Comparison of ENCODE assay signal across 8 mouse cellular contexts in the genomic region with DNA sequence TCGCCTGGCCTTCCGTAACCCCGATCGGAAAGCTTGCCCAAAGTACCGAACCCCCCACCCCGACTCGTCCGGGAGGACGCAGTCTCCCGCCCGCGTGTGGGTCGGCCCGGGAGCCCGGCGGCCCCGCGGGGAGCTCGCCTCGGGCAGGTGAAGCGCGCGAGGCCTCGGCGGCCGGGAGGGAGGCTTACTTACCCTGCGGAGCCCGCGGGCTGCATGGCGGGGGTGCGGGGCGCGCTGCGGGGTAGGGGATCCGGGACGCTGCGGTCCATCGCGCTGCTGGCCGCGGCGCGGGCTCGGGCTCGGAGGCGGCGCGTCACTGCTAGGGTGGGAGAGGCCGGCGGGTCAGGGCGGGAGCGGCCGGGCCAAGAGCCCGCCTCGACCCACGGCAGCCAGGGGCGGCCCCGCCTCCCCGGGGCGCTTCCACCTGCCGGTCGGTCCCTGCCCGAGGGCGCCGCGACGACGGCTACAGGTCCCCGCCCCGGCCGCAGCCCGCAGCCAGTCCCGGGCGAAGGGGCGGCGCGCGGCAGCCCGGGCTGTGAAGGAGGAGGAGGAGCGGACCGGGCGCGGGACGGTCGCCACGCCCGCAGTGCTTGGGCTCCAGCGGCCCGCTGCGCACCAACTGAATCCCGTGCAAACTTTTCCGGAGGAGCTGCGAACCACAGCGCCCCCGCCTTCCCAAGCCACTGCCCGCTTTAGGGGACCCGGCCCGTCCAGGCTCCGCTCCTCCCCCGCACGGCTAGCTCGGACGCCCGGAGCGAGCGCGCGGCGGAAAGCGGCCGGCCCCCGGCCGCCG. TPM values are rescaled to one million over a fixed set of nuclear protein-coding genes. Genes with fewer than 3 reads are reported as not detected.
DNase-seq lines count a peak whose midpoint lies in the region; ATAC-seq lines count a peak whose summit lies in the region.

No protein-coding gene starts in this region.

- DNase-seq in ZHBTc4 (ENCODE audit: low read depth, low spot score), result peak; percentile 80
- DNase-seq in gastrocnemius, postnatal 25 days, result peak; percentile 83
- peak; percentile 41 to 44 for DNase-seq in left cerebral cortex, postnatal 25 days (ENCODE audit: low spot score in 2 of 2)
- peak; percentile 53 for DNase-seq in right cerebral cortex, postnatal 14 days
- peak; percentile 68 for DNase-seq in urinary bladder, postnatal 25 days (ENCODE audit: low spot score)

- intact Hi-C loops in left cerebral cortex, postnatal 25 days (cut with DNase I), result loop anchor here (2.0 to 5.0 kb wide), 2 partner anchors 94 kb away; no protein-coding TSS in a partner anchor

- peak; percentile 63 for ATAC-seq in common myeloid progenitor, adult 5-6 weeks (replicated peaks; ENCODE audit: low read depth, poor library complexity, severe bottlenecking)
- peak; percentile 57 for ATAC-seq in inflammation-experienced regulatory T-cells, adult 6 months
- ATAC-seq in megakaryocyte progenitor cell, adult 5-6 weeks (replicated peaks; ENCODE audit: poor library complexity), result peak; percentile 75

RNA-seq across cellular contexts. Expression of gene Cobll1, which starts 0.8 kb away (rescaled TPM):
- total RNA-seq in common myeloid progenitor, adult 5-6 weeks (2017), result 3.9 and 6.9 TPM in 2 replicates
- 1 to 10 TPM; 3.9 to 4.8 TPM for total RNA-seq in gastrocnemius, postnatal 25 days (2021)
- polyA plus RNA-seq in inflammation-experienced regulatory T-cells, adult 6 months (2017; shearing (Covaris generic)), result 1 to 10 TPM; 3.6 to 8.8 (median 3.6) TPM
- 1 to 10 TPM; 6.3 to 6.6 TPM for total RNA-seq in left cerebral cortex, postnatal 25 days (2021)
- total RNA-seq in megakaryocyte progenitor cell, adult 5-6 weeks (2015), result 1.9 and 3.9 TPM in 2 replicates
- total RNA-seq in megakaryocyte progenitor cell, adult 5-6 weeks (2017), result 1.6 and 2.2 TPM in 2 replicates

Comparison
In these comparisons a context has a peak if more than half of its experiments do, and no peak if none do; other contexts are left out.
1. Peak in every context shown above with its lines: DNase-seq and ATAC-seq.